Comparison of ENCODE assay signal across 29 mouse cellular contexts in the genomic region with DNA sequence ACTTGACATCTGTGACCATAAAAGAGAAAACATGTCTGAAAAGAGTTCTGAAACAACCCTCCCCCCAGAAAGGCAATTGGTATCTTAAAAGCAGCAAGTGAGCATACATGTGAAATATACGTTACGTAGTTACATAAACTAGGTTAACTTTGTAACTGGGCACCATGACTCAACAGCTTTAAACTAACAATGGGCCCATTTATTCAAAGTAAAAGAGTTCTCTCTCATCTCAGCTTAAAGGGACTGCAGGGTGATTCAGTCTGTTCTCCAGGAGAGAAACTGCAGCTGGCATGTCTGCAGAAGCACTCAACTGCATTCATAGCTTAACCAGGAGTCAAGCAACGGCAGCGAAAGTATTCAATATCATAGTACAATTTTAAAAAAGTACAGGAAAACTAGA. TPM values are rescaled to one million over a fixed set of nuclear protein-coding genes. Genes with fewer than 3 reads are reported as not detected.
DNase-seq lines count a peak whose midpoint lies in the region; ATAC-seq and TF ChIP-seq lines count a peak whose summit lies in the region.
"Had no signal": no experiment of that assay in that cellular context is flagged by ENCODE, and none has a peak within 500 bp of the region (broad histone marks: within the 10 kb centered on the region; RNA-seq: fewer than 3 reads in every experiment).

No protein-coding gene starts in this region.

- H3K4me2 ChIP-seq in heart, postnatal 0 days (ENCODE audit: low read depth, low read length), result peak overlapping the region; percentile 33
- H3K4me2 ChIP-seq in intestine, embryonic 15.5 days (replicated peaks), result no peak overlapping the region
- H3K4me2 ChIP-seq: hindbrain, embryonic 12.5 days; lung, embryonic 15.5 days; midbrain, embryonic 11.5 days; neural tube, embryonic 12.5 days had no signal

- no peak for TF ChIP-seq POLR2A in heart, adult 2 months (IDR thresholded peaks at IDR 0.05; ENCODE audit: insufficient read depth, low read depth, low read length)
- no peak for TF ChIP-seq POLR2A in embryonic fibroblast, embryonic 13.5 days (IDR thresholded peaks at IDR 0.05; ENCODE audit: low read depth, low read length)

- peaks cover 51% of the 10 kb centered on the region for H3K36me3 ChIP-seq in heart, adult 2 months (ENCODE audit: control insufficient read depth, insufficient read depth, low read length)
- H3K36me3 ChIP-seq in heart, postnatal 0 days (replicated peaks; ENCODE audit: control insufficient read depth, insufficient read depth, low read length), result peaks cover 31% of the 10 kb centered on the region
- H3K36me3 ChIP-seq in intestine, embryonic 15.5 days, result no peaks in the 10 kb centered on the region
- H3K36me3 ChIP-seq: hindbrain, embryonic 12.5 days; lung, embryonic 15.5 days; neural tube, embryonic 12.5 days had no signal

- H3K27me3 ChIP-seq in heart, adult 2 months (ENCODE audit: control insufficient read depth, insufficient read depth, low read length), result no peaks in the 10 kb centered on the region
- no peaks in the 10 kb centered on the region for H3K27me3 ChIP-seq in heart, postnatal 0 days (ENCODE audit: control insufficient read depth, insufficient read depth, low read length)
- H3K27me3 ChIP-seq in intestine, embryonic 15.5 days (replicated peaks), result no peaks in the 10 kb centered on the region
- H3K27me3 ChIP-seq: hindbrain, embryonic 12.5 days; lung, embryonic 15.5 days; neural tube, embryonic 12.5 days; Patski had no signal

- H3K79me2 ChIP-seq in heart, adult 2 months (replicated peaks; ENCODE audit: control insufficient read depth, insufficient read depth, low read length), result peaks cover 4% of the 10 kb centered on the region

- no peak for TF ChIP-seq CTCF in heart, adult 2 months (IDR thresholded peaks at IDR 0.05)
- no peak for TF ChIP-seq CTCF in heart, postnatal 0 days (IDR thresholded peaks at IDR 0.05; ENCODE audit: low read depth)
- TF ChIP-seq CTCF in embryonic fibroblast, embryonic 13.5 days (IDR thresholded peaks at IDR 0.05; ENCODE audit: borderline replicate concordance, insufficient read depth, low read length), result no peak

- H3K9ac ChIP-seq in heart, adult 2 months (ENCODE audit: low read depth, low read length), result no peak overlapping the region
- H3K9ac ChIP-seq in heart, postnatal 0 days (replicated peaks; ENCODE audit: low read depth, low read length), result peak overlapping the region; percentile 33
- H3K9ac ChIP-seq in intestine, embryonic 15.5 days, result no peak overlapping the region
- H3K9ac ChIP-seq: hindbrain, embryonic 12.5 days; liver, embryonic 14.5 days; lung, embryonic 15.5 days; neural tube, embryonic 12.5 days had no signal

- peak overlapping the region; percentile 78 for H3K27ac ChIP-seq in heart, adult 2 months
- H3K27ac ChIP-seq in heart, postnatal 0 days (ENCODE audit: low read depth), result peak overlapping the region; percentile 50
- peak overlapping the region; percentile 36 for H3K27ac ChIP-seq in embryonic fibroblast, embryonic 13.5 days (ENCODE audit: insufficient read depth, low read length)
- H3K27ac ChIP-seq in intestine, embryonic 15.5 days, result no peak overlapping the region
- H3K27ac ChIP-seq: hindbrain, embryonic 12.5 days; hindbrain, postnatal 0 days; kidney, postnatal 0 days; liver, embryonic 14.5 days; lung, embryonic 15.5 days; neural tube, embryonic 12.5 days had no signal

- 46% methylated on average over 4 of the region's 4 CpGs for WGBS in heart, adult 2 months
- WGBS in heart, postnatal 0 days, result 45% methylated on average over 4 of the region's 4 CpGs
- WGBS in intestine, embryonic 15.5 days, result 71% methylated on average over 4 of the region's 4 CpGs

- ATAC-seq in heart, postnatal 0 days (ENCODE audit: insufficient read depth, low read depth), result no peak
- no peak for ATAC-seq in intestine, embryonic 15.5 days
- ATAC-seq: forebrain, embryonic 16.5 days; hindbrain, postnatal 0 days; intestine, embryonic 16.5 days; midbrain, embryonic 16.5 days; Patski had no signal

- no peak overlapping the region; the same call in 1 of the 2 replicates for H3K4me3 ChIP-seq in heart, adult 2 months
- no peak overlapping the region for H3K4me3 ChIP-seq in heart, postnatal 0 days (ENCODE audit: low read depth, low read length)
- H3K4me3 ChIP-seq in embryonic fibroblast, embryonic 13.5 days (ENCODE audit: insufficient read depth, low read length), result no peak overlapping the region
- H3K4me3 ChIP-seq in intestine, embryonic 15.5 days (replicated peaks), result no peak overlapping the region
- H3K4me3 ChIP-seq: erythroblast, embryonic 14.5 days; hindbrain, embryonic 12.5 days; lung, embryonic 15.5 days; neural tube, embryonic 12.5 days had no signal

- no peak for TF ChIP-seq EP300 in heart, adult 2 months (IDR thresholded peaks at IDR 0.05; ENCODE audit: insufficient read depth, low read depth, low read length)
- no peak for TF ChIP-seq EP300 in heart, postnatal 0 days (IDR thresholded peaks at IDR 0.05; ENCODE audit: low read depth)

- intact Hi-C loops in heart, adult 2 months (cut with DNase I), result no loop called here
- intact Hi-C loops in heart, postnatal 14 days (cut with DNase I), result no loop called here

- peaks cover 11% of the 10 kb centered on the region for H3K4me1 ChIP-seq in heart, adult 2 months (ENCODE audit: control insufficient read depth, insufficient read depth, low read length)
- peaks cover 21% of the 10 kb centered on the region for H3K4me1 ChIP-seq in heart, postnatal 0 days (ENCODE audit: control insufficient read depth, insufficient read depth)
- H3K4me1 ChIP-seq in embryonic fibroblast, embryonic 13.5 days (ENCODE audit: control insufficient read depth, insufficient read depth, low read length), result peaks cover 6% of the 10 kb centered on the region
- H3K4me1 ChIP-seq in intestine, embryonic 15.5 days (replicated peaks), result no peaks in the 10 kb centered on the region
- H3K4me1 ChIP-seq: hindbrain, embryonic 12.5 days; lung, embryonic 15.5 days; neural tube, embryonic 12.5 days had no signal

- DNase-seq in heart, adult 2 months, result no peak
- DNase-seq in heart, postnatal 14 days, result no peak
- DNase-seq in heart, postnatal 0 days (ENCODE audit: low spot score), result no peak
- DNase-seq in heart, adult 11 months, result no peak
- peak; percentile 73 for DNase-seq in Muller cell, postnatal 12 days (ENCODE audit: inconsistent ontology term)
- DNase-seq in MN1 (ENCODE audit: low spot score), result no peak
- DNase-seq: adrenal gland, postnatal 14 days; B cell, adult 2 months; cerebellum, adult 18-20 months; cerebellum, postnatal 10 days; gastrocnemius, postnatal 14 days; heart, postnatal 36 days; kidney, adult 8-10 months; kidney, postnatal 4 days; liver had no signal

- H3K9me3 ChIP-seq in heart, postnatal 0 days (replicated peaks; ENCODE audit: control insufficient read depth, low read length), result no peaks in the 10 kb centered on the region
- no peaks in the 10 kb centered on the region for H3K9me3 ChIP-seq in intestine, embryonic 15.5 days
- H3K9me3 ChIP-seq: hindbrain, embryonic 12.5 days; lung, embryonic 15.5 days; neural tube, embryonic 12.5 days had no signal

RNA-seq across cellular contexts. Expression of a gene that starts 7.3 kb away (rescaled TPM):
- total RNA-seq in heart, adult 2 months (2021), result 100 to 1,000 TPM; 609 to 668 TPM
- 508 and 956 TPM in 2 replicates for polyA plus RNA-seq in heart, adult 2 months (2012; rRNA removed)
- 100 to 1,000 TPM; 678 to 728 TPM for total RNA-seq in heart, postnatal 14 days (2021)
- 512 and 650 TPM in 2 replicates for total RNA-seq in heart, postnatal 0 days (2014; rRNA removed; ENCODE audit: low replicate concordance)
- 336 and 367 TPM in 2 replicates for polyA plus RNA-seq in heart, postnatal 0 days (2015; fragmentation: Nextera tagmentation; extraction: Ambion mirVana)
- 192 and 292 TPM in 2 replicates for polyA plus RNA-seq in embryonic fibroblast, embryonic 13.5 days (2011; ENCODE audit: insufficient read length, low read depth, missing spikeins)
- polyA plus RNA-seq in intestine, embryonic 15.5 days (2015; fragmentation: Nextera tagmentation; extraction: Ambion mirVana), result 28.8 and 29.0 TPM in 2 replicates
